Mouse (Mus musculus) intestine, postnatal 0 days (tissue): ENCODE measurements around the gene Get4. TPM values are rescaled to one million over a fixed set of nuclear protein-coding genes. Genes with fewer than 3 reads are reported as not detected.

Source experiments
- ATAC-seq: fragments of 200-750 bp; cut with Nextera tagmentation; 2 replicates; pipeline ENCODE4 v1.8.0; 2017; ENCODE audit warnings: mild to moderate bottlenecking, moderate TSS enrichment, moderate library complexity
- H3K27ac ChIP-seq: fragments of 300-500 bp; sonication (generic); 2 replicates; pipeline ENCODE4 v1.5.1; 2014; ENCODE audit warnings: mild to moderate bottlenecking, low read depth, low read length, moderate library complexity
- H3K27me3 ChIP-seq: fragments of 300-500 bp; sonication (generic); replicated peaks from 2 replicates; pipeline ENCODE4 v1.6.1; 2014; ENCODE audit warnings: low read length, mixed read lengths; ENCODE audit not compliant: control insufficient read depth, insufficient read depth
- H3K36me3 ChIP-seq: fragments of 300-500 bp; sonication (generic); 2 replicates; pipeline ENCODE4 v1.6.1; 2014; ENCODE audit warnings: mild to moderate bottlenecking, moderate library complexity; ENCODE audit not compliant: control insufficient read depth, insufficient read depth
- H3K4me1 ChIP-seq: fragments of 300-500 bp; sonication (generic); replicated peaks from 2 replicates; pipeline ENCODE4 v1.6.1; 2014; ENCODE audit warnings: antibody characterized with exemption, low read length, mixed read lengths; ENCODE audit not compliant: control insufficient read depth, insufficient read depth
- H3K4me2 ChIP-seq: fragments of 300-500 bp; sonication (generic); replicated peaks from 2 replicates; pipeline ENCODE4 v1.6.1; 2014; ENCODE audit warnings: low read depth, mild to moderate bottlenecking, moderate library complexity
- H3K4me3 ChIP-seq: fragments of 300-500 bp; sonication (generic); 2 replicates; pipeline ENCODE4 v1.5.1; 2014; ENCODE audit warnings: low read depth, low read length
- H3K9ac ChIP-seq: fragments of 300-500 bp; sonication (generic); 2 replicates; pipeline ENCODE4 v1.6.1; 2014; ENCODE audit warnings: mild to moderate bottlenecking, low read depth, low read length
- H3K9me3 ChIP-seq: fragments of 300-500 bp; sonication (generic); 2 replicates; pipeline ENCODE4 v1.6.1; 2016; ENCODE audit warnings: mixed run types; ENCODE audit not compliant: control insufficient read depth
- CTCF ChIP-seq: sonication (generic); IDR thresholded peaks from 2 replicates; pipeline ENCODE4 v1.5.1; 2016; ENCODE audit warnings: low read depth, mild to moderate bottlenecking, control low read depth, antibody characterized with exemption, moderate library complexity
- WGBS: fragments of 180-500 bp; shearing (Covaris S2); extraction: QIAGEN DNeasy Blood & Tissue Kit; methylation state at CpG from one replicate; pipeline ENCODE4 v1.1.7; 2014; 5-methylcytosine and 5-hydroxymethylcytosine counted together
- polyA plus RNA-seq: library from polyadenylated mRNA; unstranded; fragments of >200 nt; fragmentation: Nextera tagmentation; extraction: Ambion mirVana; gene quantifications from 2 replicates; pipeline ENCODE4 v1.2.1, GENCODE M21; 2015

Get4 gene
- polyA plus RNA-seq, 1 experiment from 2014 or later: 129 TPM

DNA sequence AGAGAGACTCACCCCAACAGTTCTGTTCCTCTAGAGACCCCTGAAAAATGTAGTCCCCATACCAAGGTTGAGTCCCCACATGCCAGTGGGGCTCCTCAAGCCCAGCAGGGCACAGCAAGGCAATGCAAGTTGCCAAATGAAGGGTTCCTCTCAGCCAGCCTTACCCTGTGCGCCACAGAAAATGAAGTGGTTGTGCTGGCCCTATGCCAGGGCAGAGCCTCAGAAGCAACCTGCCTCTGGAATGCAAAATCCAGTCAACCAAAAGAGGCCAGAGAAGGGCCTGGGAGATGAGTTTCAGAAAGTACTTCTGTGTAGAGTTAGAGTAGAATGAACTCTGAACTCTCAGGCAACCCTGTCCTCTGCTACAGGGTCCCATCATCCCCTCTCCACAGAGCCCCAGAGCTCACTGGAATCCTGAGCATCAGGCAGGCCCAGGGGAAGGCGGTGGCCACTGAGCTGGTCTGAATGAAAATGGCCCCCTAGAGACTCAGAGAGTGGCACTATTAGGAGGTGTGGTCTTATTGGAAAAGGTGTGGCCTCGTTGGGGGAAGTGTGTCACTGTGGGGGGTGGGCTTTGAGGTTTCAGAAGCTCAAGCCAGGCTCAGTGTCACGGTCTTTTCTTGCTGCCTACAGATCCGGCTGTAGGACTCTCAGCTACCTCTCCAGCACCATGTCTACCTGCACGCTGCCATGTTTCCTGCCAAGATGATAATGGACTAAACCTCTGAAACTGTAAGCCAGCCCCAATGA, 39.9 kb downstream of the Get4 start:
- Histone ChIP-seq H3K27me3 (no peaks in the 10 kb centered on the region), H3K36me3 (peaks cover 15% of the 10 kb centered on the region; the same call in 1 of the 2 replicates), H3K9ac (no peak overlapping the region), H3K27ac (no peak overlapping the region), H3K9me3 (no peaks in the 10 kb centered on the region), H3K4me1 (peaks cover 2% of the 10 kb centered on the region; the same call in 1 of the 2 replicates), H3K4me2 (no peak overlapping the region), H3K4me3 (no peak overlapping the region)
- no peak for TF ChIP-seq CTCF
- no peak for ATAC-seq
- WGBS: 75% methylated on average over 6 of the region's 6 CpGs

DNA sequence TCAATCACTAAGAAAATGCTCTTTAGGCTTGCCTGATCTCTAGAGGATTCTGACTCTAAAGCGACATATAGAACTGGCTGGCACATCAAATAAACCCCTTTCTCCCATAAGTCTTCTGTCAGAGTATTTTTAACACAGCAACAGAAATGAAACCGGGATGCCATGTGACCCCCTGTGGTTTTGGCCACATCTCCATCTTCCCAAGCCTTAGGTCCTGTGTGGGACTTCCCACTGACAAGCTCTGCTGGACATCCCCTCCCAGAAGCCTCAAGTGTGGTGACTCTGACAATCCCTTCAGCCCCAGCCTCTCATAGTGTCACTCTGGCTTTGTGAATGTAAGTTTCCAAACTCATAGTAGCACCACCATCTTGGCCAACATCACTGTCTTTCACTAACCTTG, 42.0 kb downstream of the Get4 start:
- Histone ChIP-seq H3K27ac (no peak overlapping the region), H3K4me2 (no peak overlapping the region), H3K27me3 (no peaks in the 10 kb centered on the region), H3K36me3 (peaks cover 15% of the 10 kb centered on the region; the same call in 1 of the 2 replicates), H3K4me1 (no peaks in the 10 kb centered on the region), H3K9me3 (no peaks in the 10 kb centered on the region), H3K4me3 (no peak overlapping the region), H3K9ac (no peak overlapping the region)
- no peak for TF ChIP-seq CTCF
- ATAC-seq: no peak
- WGBS: 84% methylated on average over 2 of the region's 2 CpGs

DNA sequence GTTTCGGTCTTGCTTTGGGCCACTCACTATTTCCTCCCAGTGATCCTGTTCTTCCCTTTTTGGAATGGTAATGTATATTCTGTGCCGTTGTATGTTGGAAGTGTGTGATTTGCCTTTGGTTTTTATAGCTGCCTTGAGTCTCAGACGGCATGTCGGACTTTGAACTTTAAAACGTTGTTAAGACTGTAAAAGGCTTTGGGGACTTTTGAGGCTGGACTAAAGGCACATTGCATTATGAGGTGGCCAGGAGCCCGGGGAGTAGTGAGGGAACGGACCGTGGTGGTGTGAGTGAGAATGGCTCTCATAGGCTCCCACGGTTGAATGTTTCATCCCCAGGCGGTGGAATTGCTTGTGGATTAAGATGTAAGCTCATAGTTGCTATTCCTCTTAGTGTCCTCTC, 45.0 kb downstream of the Get4 start:
- H3K4me3 ChIP-seq: no peak overlapping the region
- no peaks in the 10 kb centered on the region for H3K9me3 ChIP-seq
- TF ChIP-seq CTCF: no peak
- H3K9ac ChIP-seq: no peak overlapping the region
- H3K4me1 ChIP-seq: peaks cover 2% of the 10 kb centered on the region; the same call in 1 of the 2 replicates
- no peaks in the 10 kb centered on the region for H3K27me3 ChIP-seq
- H3K27ac ChIP-seq: peak overlapping the region; percentile 60
- peaks cover 10% of the 10 kb centered on the region; the same call in 1 of the 2 replicates for H3K36me3 ChIP-seq
- WGBS: 33% methylated on average over 10 of the region's 10 CpGs
- peak; percentile 59 for ATAC-seq
- peak overlapping the region; percentile 21; the same call in 1 of the 2 replicates for H3K4me2 ChIP-seq

DNA sequence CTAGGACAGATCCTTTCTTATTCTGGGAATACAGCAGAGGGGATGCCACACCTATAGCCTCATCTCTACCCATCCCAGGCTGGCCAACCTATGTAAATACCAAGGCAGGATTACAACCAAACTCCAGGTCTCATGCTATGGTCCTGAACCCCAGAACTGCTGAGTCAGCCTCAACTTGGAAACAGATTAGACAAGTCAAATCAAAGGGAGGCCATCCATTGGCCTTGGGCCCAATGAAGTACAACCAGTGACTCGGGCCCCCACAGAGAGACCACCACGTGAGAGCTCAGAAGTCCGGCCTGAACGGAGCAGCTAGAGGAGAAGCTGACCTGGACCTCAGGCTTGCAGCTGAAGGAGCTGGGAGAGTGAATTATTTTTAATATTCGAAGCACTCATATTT, 45.6 kb downstream of the Get4 start:
- TF ChIP-seq CTCF: no peak
- Histone ChIP-seq H3K4me2 (no peak overlapping the region; the same call in 1 of the 2 replicates), H3K4me3 (no peak overlapping the region), H3K36me3 (peaks cover 13% of the 10 kb centered on the region; the same call in 1 of the 2 replicates), H3K9me3 (no peaks in the 10 kb centered on the region), H3K27me3 (no peaks in the 10 kb centered on the region), H3K27ac (peak overlapping the region; percentile 60; the same call in 1 of the 2 replicates), H3K9ac (no peak overlapping the region), H3K4me1 (peaks cover 2% of the 10 kb centered on the region; the same call in 1 of the 2 replicates)
- WGBS: 82% methylated on average over 5 of the region's 5 CpGs
- ATAC-seq: no peak

DNA sequence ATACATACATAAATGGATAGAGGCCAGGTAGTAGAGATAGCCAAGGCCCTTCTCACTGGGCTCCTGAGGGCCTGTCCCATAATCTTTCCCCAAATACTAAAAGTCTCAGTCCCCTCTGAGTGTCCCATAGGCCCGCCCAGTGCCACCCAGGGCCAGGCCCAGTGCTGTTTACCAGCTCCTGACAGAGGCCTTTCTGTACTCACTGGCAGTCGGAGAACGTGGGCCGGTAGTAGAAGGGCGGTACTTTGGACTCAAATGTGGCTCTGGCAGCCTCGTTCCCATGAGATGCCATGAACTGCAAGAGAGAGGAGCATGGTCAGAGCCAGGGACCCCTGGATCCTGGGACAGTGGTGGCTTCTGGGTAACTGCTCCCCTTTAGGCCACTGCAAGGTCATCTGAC, 50.0 kb downstream of the Get4 start:
- Histone ChIP-seq H3K4me2 (no peak overlapping the region), H3K9me3 (no peaks in the 10 kb centered on the region), H3K4me3 (no peak overlapping the region), H3K27ac (no peak overlapping the region), H3K36me3 (peaks cover 3% of the 10 kb centered on the region; the same call in 1 of the 2 replicates), H3K27me3 (no peaks in the 10 kb centered on the region), H3K4me1 (peaks cover 2% of the 10 kb centered on the region; the same call in 1 of the 2 replicates), H3K9ac (no peak overlapping the region)
- no peak for TF ChIP-seq CTCF
- no peak for ATAC-seq
- 52% methylated on average over 6 of the region's 6 CpGs for WGBS

DNA sequence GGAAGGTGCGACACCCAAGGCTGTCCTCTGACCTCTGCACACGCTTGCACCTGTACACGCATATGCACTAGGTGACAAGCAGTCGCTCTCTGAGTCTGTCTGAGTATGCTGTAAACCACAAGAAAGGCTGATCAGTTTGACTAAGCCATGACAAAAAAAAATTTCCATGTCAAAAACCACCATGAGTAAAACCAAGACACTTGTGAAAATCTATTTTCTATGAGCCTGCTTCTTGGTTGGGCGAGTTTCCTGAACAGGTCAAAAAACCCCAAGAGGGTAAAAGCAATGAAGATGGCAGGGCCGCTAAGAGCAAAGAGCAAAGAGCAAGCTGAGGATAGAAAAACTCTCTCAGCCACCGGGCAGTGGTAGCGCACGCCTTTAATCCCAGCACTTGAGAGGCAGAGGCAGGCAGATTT, 51.5 kb downstream of the Get4 start:
- Histone ChIP-seq H3K4me2 (no peak overlapping the region), H3K4me1 (peaks cover 2% of the 10 kb centered on the region; the same call in 1 of the 2 replicates), H3K4me3 (no peak overlapping the region), H3K9ac (no peak overlapping the region), H3K9me3 (no peaks in the 10 kb centered on the region), H3K27ac (peak overlapping the region; percentile 15; the same call in 1 of the 2 replicates), H3K27me3 (no peaks in the 10 kb centered on the region), H3K36me3 (peaks cover 7% of the 10 kb centered on the region; the same call in 1 of the 2 replicates)
- no peak for TF ChIP-seq CTCF
- WGBS: 63% methylated on average over 9 of the region's 9 CpGs
- no peak for ATAC-seq
